Mouse (Mus musculus) stomach, postnatal 0 days (tissue): ENCODE measurements at regions not wholly inside any gene's neighbourhood (a gene's known extent, or its start where the extent isn't known, plus 50 kb on each side); places are given as distances from the start of the nearest gene placed in this dataset.

ENCODE experiments used
- ATAC-seq: fragments of 200-750 bp; cut with Nextera tagmentation; 2 replicates; pipeline ENCODE4 v1.8.0; 2017; ENCODE audit not compliant: low FRiP score, low TSS enrichment
- DNase-seq: peaks from one replicate; pipeline ENCODE4 v3.0.0-alpha.2; 2016; ENCODE audit warnings: low spot score
- H3K27ac ChIP-seq: fragments of 300-500 bp; sonication (generic); replicated peaks from 2 replicates; pipeline ENCODE4 v1.5.1; 2014; ENCODE audit warnings: mild to moderate bottlenecking, control low read depth
- H3K27me3 ChIP-seq: fragments of 300-500 bp; sonication (generic); 2 replicates; pipeline ENCODE4 v1.6.1; 2014; ENCODE audit warnings: low read length; ENCODE audit not compliant: control insufficient read depth, insufficient read depth
- H3K36me3 ChIP-seq: fragments of 300-500 bp; sonication (generic); 2 replicates; pipeline ENCODE4 v1.6.1; 2014; ENCODE audit warnings: low read length, mixed read lengths; ENCODE audit not compliant: control insufficient read depth, insufficient read depth
- H3K4me1 ChIP-seq: fragments of 300-500 bp; sonication (generic); replicated peaks from 2 replicates; pipeline ENCODE4 v1.6.1; 2014; ENCODE audit warnings: antibody characterized with exemption; ENCODE audit not compliant: control insufficient read depth, insufficient read depth
- H3K4me2 ChIP-seq: fragments of 300-500 bp; sonication (generic); replicated peaks from 2 replicates; pipeline ENCODE4 v1.6.1; 2014; ENCODE audit warnings: low read depth, mild to moderate bottlenecking, control low read depth, moderate library complexity
- H3K4me3 ChIP-seq: fragments of 300-500 bp; sonication (generic); 2 replicates; pipeline ENCODE4 v1.5.1; 2014; ENCODE audit warnings: low read depth, low read length, control low read depth
- H3K9ac ChIP-seq: fragments of 300-500 bp; sonication (generic); 2 replicates; pipeline ENCODE4 v1.6.1; 2014; ENCODE audit warnings: mild to moderate bottlenecking, low read length, control low read depth, mixed read lengths
- H3K9me3 ChIP-seq: fragments of 300-500 bp; sonication (generic); 2 replicates; pipeline ENCODE4 v1.6.1; 2016; ENCODE audit warnings: low read length; ENCODE audit not compliant: control insufficient read depth
- CTCF ChIP-seq: IDR thresholded peaks from 2 replicates; pipeline ENCODE4 v1.5.1; 2016; ENCODE audit warnings: antibody characterized with exemption, low read depth, mild to moderate bottlenecking, moderate library complexity
- EP300 ChIP-seq: optimal IDR thresholded peaks from 2 replicates; pipeline ENCODE3; 2016; ENCODE audit warnings: antibody characterized with exemption
- WGBS: fragments of 180-500 bp; shearing (Covaris S2); extraction: QIAGEN DNeasy Blood & Tissue Kit; methylation state at CpG from one replicate; pipeline ENCODE4 v1.1.7; 2014; 5-methylcytosine and 5-hydroxymethylcytosine counted together

DNA sequence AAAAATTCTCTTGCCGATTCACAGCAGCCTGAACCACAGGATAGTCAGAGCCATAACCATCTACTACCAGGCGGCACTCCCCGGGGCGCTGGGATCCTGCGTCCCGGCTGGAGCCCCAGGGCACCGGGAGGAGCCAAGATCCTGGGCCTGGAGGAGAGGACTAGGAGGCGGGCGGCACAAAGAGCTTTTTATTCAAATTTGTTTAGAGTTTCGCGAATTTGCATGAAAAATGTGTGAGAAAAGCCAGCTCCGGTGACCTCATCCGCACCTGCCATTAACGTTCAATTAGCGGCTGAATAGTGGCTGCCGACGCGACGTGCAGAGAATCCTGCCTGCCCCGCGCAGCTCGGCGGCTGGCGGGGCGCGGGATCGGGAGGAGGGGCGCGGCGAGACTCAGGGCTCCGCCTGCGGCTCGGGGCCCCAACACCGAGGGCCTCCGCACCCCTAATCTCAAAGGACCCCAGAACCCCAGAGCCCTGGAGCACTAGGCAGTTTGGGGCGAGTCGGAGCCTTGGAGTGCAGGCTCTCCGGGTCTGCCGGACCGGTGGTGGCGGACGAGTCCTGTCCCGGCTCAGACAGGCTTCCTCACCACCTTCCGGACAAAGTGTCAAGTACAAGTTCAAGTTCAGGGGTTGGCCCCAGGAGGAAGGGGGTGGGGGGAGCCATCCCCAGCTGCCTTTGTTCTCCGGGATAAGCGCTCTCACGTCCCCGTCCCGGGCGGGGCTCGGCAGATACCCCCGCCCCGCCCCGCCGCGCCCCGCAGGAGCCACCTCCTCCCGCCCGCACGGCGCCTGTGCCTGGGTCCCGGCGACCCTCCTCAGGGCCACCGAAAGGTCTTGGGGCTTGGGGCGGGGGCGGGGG lies 69.3 kb upstream of the Polg start:
- peak; percentile 38; the same call in 1 of the 2 replicates for ATAC-seq
- Histone ChIP-seq H3K4me1 (peaks cover 4% of the 10 kb centered on the region), H3K9ac (no peak overlapping the region; the same call in 1 of the 2 replicates), H3K27ac (no peak overlapping the region), H3K4me2 (peak overlapping the region; percentile 61), H3K36me3 (no peaks in the 10 kb centered on the region), H3K9me3 (no peaks in the 10 kb centered on the region), H3K27me3 (peaks cover 42% of the 10 kb centered on the region), H3K4me3 (peak overlapping the region; percentile 37)
- DNase-seq: no peak
- no peak for TF ChIP-seq EP300
- TF ChIP-seq CTCF: no peak
- WGBS: 3% methylated on average over 62 of the region's 66 CpGs

DNA sequence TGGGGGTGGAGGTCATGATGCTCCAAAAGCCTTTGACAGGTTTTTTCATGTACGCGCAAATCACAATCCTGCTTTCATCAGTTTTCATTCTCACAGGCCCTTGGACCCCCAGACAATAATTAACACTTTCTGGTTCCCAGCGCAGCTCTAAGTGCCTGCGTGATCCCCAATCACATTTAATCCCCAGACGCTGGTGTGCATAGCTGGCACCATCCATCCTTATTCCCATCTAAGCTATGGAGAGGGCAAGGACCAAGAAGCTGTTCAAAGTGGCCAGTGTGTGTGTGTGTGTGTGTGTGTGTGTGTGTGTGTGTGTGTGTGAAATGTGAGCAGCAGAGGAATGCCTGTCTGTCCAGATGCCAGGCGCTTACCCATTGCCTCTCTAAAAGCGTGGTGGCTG lies 68.7 kb upstream of the Polg start:
- Histone ChIP-seq H3K4me3 (no peak overlapping the region), H3K4me2 (no peak overlapping the region), H3K9ac (no peak overlapping the region), H3K4me1 (peaks cover 4% of the 10 kb centered on the region), H3K9me3 (no peaks in the 10 kb centered on the region), H3K27ac (no peak overlapping the region), H3K36me3 (no peaks in the 10 kb centered on the region), H3K27me3 (peaks cover 42% of the 10 kb centered on the region)
- no peak for DNase-seq
- TF ChIP-seq EP300 (no peak), CTCF (no peak)
- no peak for ATAC-seq
- 16% methylated on average over 7 of the region's 7 CpGs for WGBS

DNA sequence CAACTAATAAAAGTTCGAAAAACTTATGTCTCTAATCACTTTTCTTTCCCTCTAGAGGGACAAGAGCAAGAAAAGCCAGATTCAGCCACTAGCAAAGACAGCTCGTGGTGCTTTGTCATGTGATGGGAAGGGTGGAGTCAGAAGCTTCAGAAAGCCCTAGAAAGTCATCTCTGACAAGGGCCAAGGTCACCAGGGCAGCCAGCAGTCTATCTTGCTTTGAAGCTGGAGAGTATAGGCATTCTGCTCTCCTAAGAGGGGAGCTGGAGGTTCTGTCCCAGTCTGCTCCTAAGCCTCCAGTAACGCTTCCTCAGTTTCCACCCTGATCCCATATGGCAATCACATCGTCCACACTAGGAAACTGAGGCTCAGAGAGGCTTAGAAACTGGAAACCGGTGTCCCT lies 68.2 kb upstream of the Polg start:
- Histone ChIP-seq H3K27ac (no peak overlapping the region), H3K4me1 (peaks cover 4% of the 10 kb centered on the region), H3K4me3 (no peak overlapping the region), H3K27me3 (peaks cover 42% of the 10 kb centered on the region), H3K9ac (no peak overlapping the region), H3K4me2 (no peak overlapping the region), H3K9me3 (no peaks in the 10 kb centered on the region), H3K36me3 (no peaks in the 10 kb centered on the region)
- ATAC-seq (no peak), DNase-seq (no peak)
- WGBS: 10% methylated on average over 5 of the region's 5 CpGs
- TF ChIP-seq EP300 (no peak), CTCF (no peak)

DNA sequence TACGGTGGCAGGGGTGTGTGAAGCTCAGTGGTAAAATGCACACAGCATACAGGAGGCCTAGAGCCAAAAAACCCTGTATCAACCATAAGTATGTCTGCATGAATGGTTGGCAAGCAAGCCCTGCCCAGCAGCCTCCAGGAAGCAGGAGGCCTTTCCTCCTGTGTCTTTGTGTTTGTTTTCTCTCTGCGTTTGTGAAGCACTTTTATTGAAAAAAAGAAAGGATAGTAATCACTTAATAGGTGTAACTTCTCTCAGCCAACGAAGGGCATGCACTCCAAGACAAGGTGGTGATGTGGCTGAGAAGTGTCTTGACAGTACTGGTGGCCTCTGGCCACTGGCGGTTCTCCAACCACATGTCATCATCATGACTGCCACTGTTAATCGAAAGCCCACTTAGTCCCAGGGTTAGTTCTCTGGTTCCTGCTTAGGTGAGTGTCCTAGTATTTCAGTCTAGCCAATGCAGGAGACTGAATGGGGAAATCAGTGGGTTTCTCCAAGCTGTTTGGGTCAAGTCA lies 66.5 kb upstream of the Polg start:
- Histone ChIP-seq H3K4me2 (no peak overlapping the region), H3K27ac (no peak overlapping the region), H3K27me3 (peaks cover 35% of the 10 kb centered on the region), H3K4me3 (no peak overlapping the region), H3K9ac (no peak overlapping the region), H3K9me3 (no peaks in the 10 kb centered on the region), H3K4me1 (peaks cover 4% of the 10 kb centered on the region), H3K36me3 (no peaks in the 10 kb centered on the region)
- DNase-seq (no peak), ATAC-seq (no peak)
- TF ChIP-seq EP300 (no peak), CTCF (no peak)
- 47% methylated on average over 5 of the region's 5 CpGs for WGBS

DNA sequence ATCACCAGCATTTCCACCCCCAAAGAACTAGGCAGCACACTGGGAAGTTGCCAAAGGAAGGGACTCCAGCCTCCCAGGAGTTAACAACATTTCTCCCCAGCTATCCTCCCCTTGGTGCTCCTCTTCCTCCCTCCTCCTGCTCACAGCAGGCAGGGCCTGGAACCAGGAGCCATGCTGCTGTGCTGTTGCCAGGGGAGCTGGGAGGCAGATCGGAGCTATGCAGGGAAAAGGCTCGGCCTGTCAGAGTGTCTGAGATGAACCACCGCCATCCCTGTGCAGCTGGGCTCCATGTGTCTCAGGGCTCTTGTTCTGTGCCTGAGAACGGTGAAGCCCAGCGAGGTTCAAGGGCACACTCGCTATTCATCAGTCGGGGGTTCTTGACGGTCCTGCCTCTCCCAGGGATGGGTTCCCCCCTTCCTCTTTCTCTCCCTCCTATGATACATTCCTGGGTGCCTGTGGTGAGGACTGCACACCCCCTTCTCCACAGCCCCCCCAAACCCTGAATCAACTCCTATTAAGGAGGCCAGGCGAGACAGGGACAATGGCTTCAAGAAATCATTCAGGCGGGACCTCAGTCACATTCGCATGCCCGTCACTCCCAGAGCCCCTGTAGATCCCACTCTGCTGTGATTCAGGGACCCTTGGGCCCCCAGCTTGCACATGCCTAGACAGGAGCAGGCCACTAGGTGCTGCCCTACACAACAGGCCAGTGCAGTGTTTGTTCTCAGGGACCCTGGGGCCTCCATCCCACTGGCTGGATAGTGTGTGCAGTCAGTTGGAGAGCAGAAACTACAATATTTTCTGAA lies 65.6 kb upstream of the Polg start:
- Histone ChIP-seq H3K27me3 (peaks cover 29% of the 10 kb centered on the region), H3K4me1 (peaks cover 4% of the 10 kb centered on the region), H3K4me3 (no peak overlapping the region), H3K9ac (no peak overlapping the region), H3K9me3 (no peaks in the 10 kb centered on the region), H3K27ac (no peak overlapping the region), H3K4me2 (no peak overlapping the region), H3K36me3 (no peaks in the 10 kb centered on the region)
- 17% methylated on average over 11 of the region's 12 CpGs for WGBS
- no peak for TF ChIP-seq CTCF
- no peak for TF ChIP-seq EP300
- DNase-seq: no peak
- no peak for ATAC-seq
